Mouse (Mus musculus): ENCODE measurements around the gene Aire. TPM values are rescaled to one million over a fixed set of nuclear protein-coding genes. Genes with fewer than 3 reads are reported as not detected.

Gene Aire
- polyA plus RNA-seq, 1 experiment from 2014 or later = 0.16 TPM

- Histone ChIP-seq H3K9ac (ENCODE audit: low read length) (no peak overlapping the region), H3K4me2 (ENCODE audit: low read length) (no peak overlapping the region), H3K36me3 (ENCODE audit: control insufficient read depth, insufficient read depth, low read length) (no peaks in the 10 kb centered on the region), H3K27ac (replicated peaks in 1 of 2; ENCODE audit: control insufficient read depth in 1 of 2, insufficient read depth in 1 of 2, low read depth in 2 of 2, low read length in 2 of 2) (no peak overlapping the region), H3K9me3 (ENCODE audit: control insufficient read depth, low read length) (no peaks in the 10 kb centered on the region), H3K4me3 (ENCODE audit: control insufficient read depth in 1 of 2, insufficient read depth in 1 of 2, low read depth in 1 of 2, low read length in 2 of 2) (no peak overlapping the region), H3K27me3 (ENCODE audit: control insufficient read depth, insufficient read depth, low read length) (no peaks in the 10 kb centered on the region), H3K4me1 (ENCODE audit: control insufficient read depth in 2 of 2, insufficient read depth in 2 of 2, low read length in 2 of 2) (no peaks in the 10 kb centered on the region; a peak in 1 of 4 replicates)
- no peak for ATAC-seq (ENCODE audit: insufficient number of reproducible peaks, insufficient read depth, low FRiP score, low read depth)
- 86% methylated on average over 6 of the region's 6 CpGs for WGBS
These were observed 42.3 kb upstream of the Aire start for GRCm38 (mm10) chr10:78085711-78086110.

- H3K4me3 ChIP-seq (ENCODE audit: control insufficient read depth in 1 of 2, insufficient read depth in 1 of 2, low read depth in 1 of 2, low read length in 2 of 2) = no peak overlapping the region
- no peaks in the 10 kb centered on the region for H3K4me1 ChIP-seq (ENCODE audit: control insufficient read depth in 2 of 2, insufficient read depth in 2 of 2, low read length in 2 of 2)
- no peaks in the 10 kb centered on the region for H3K27me3 ChIP-seq (ENCODE audit: control insufficient read depth, insufficient read depth, low read length)
- H3K9ac ChIP-seq (ENCODE audit: low read length) = no peak overlapping the region
- H3K4me2 ChIP-seq (ENCODE audit: low read length) = no peak overlapping the region
- 27% methylated on average over 1 of the region's 1 CpGs for WGBS
- H3K36me3 ChIP-seq (ENCODE audit: control insufficient read depth, insufficient read depth, low read length) = no peaks in the 10 kb centered on the region
- H3K27ac ChIP-seq (replicated peaks in 1 of 2; ENCODE audit: control insufficient read depth in 1 of 2, insufficient read depth in 1 of 2, low read depth in 2 of 2, low read length in 2 of 2) = no peak overlapping the region
- H3K9me3 ChIP-seq (ENCODE audit: control insufficient read depth, low read length) = no peaks in the 10 kb centered on the region
- no peak for ATAC-seq (ENCODE audit: insufficient number of reproducible peaks, insufficient read depth, low FRiP score, low read depth)
These were observed 40.7 kb upstream of the Aire start for GRCm38 (mm10) chr10:78084073-78084472.

- H3K9ac ChIP-seq (ENCODE audit: low read length) = no peak overlapping the region
- no peak overlapping the region for H3K4me3 ChIP-seq (ENCODE audit: control insufficient read depth in 1 of 2, insufficient read depth in 1 of 2, low read depth in 1 of 2, low read length in 2 of 2)
- H3K9me3 ChIP-seq (ENCODE audit: control insufficient read depth, low read length) = no peaks in the 10 kb centered on the region
- no peaks in the 10 kb centered on the region for H3K27me3 ChIP-seq (ENCODE audit: control insufficient read depth, insufficient read depth, low read length)
- H3K4me1 ChIP-seq (ENCODE audit: control insufficient read depth in 2 of 2, insufficient read depth in 2 of 2, low read length in 2 of 2) = no peaks in the 10 kb centered on the region
- H3K27ac ChIP-seq (replicated peaks in 1 of 2; ENCODE audit: control insufficient read depth in 1 of 2, insufficient read depth in 1 of 2, low read depth in 2 of 2, low read length in 2 of 2) = no peak overlapping the region
- no peak overlapping the region for H3K4me2 ChIP-seq (ENCODE audit: low read length)
- no peak for ATAC-seq (ENCODE audit: insufficient number of reproducible peaks, insufficient read depth, low FRiP score, low read depth)
- 70% methylated on average over 4 of the region's 4 CpGs for WGBS
- no peaks in the 10 kb centered on the region for H3K36me3 ChIP-seq (ENCODE audit: control insufficient read depth, insufficient read depth, low read length)
These were observed 36.7 kb upstream of the Aire start for GRCm38 (mm10) chr10:78079955-78080591.

- Histone ChIP-seq H3K4me2 (ENCODE audit: low read length) (no peak overlapping the region), H3K9me3 (ENCODE audit: control insufficient read depth, low read length) (no peaks in the 10 kb centered on the region), H3K36me3 (ENCODE audit: control insufficient read depth, insufficient read depth, low read length) (no peaks in the 10 kb centered on the region), H3K4me1 (ENCODE audit: control insufficient read depth in 2 of 2, insufficient read depth in 2 of 2, low read length in 2 of 2) (no peaks in the 10 kb centered on the region), H3K27ac (replicated peaks in 1 of 2; ENCODE audit: control insufficient read depth in 1 of 2, insufficient read depth in 1 of 2, low read depth in 2 of 2, low read length in 2 of 2) (no peak overlapping the region), H3K27me3 (ENCODE audit: control insufficient read depth, insufficient read depth, low read length) (no peaks in the 10 kb centered on the region), H3K9ac (ENCODE audit: low read length) (no peak overlapping the region), H3K4me3 (ENCODE audit: control insufficient read depth in 1 of 2, insufficient read depth in 1 of 2, low read depth in 1 of 2, low read length in 2 of 2) (no peak overlapping the region)
- no peak for ATAC-seq (ENCODE audit: insufficient number of reproducible peaks, insufficient read depth, low FRiP score, low read depth)
- WGBS = 72% methylated on average over 5 of the region's 5 CpGs
These were observed 34.9 kb upstream of the Aire start for GRCm38 (mm10) chr10:78078276-78078675.

GRCm38 (mm10) chr10:78077862-78078261, 34.5 kb upstream of the Aire start:
- Histone ChIP-seq H3K27ac (replicated peaks in 1 of 2; ENCODE audit: control insufficient read depth in 1 of 2, insufficient read depth in 1 of 2, low read depth in 2 of 2, low read length in 2 of 2) (no peak overlapping the region), H3K9me3 (ENCODE audit: control insufficient read depth, low read length) (no peaks in the 10 kb centered on the region), H3K9ac (ENCODE audit: low read length) (no peak overlapping the region), H3K27me3 (ENCODE audit: control insufficient read depth, insufficient read depth, low read length) (no peaks in the 10 kb centered on the region), H3K36me3 (ENCODE audit: control insufficient read depth, insufficient read depth, low read length) (no peaks in the 10 kb centered on the region), H3K4me1 (ENCODE audit: control insufficient read depth in 2 of 2, insufficient read depth in 2 of 2, low read length in 2 of 2) (no peaks in the 10 kb centered on the region), H3K4me2 (ENCODE audit: low read length) (no peak overlapping the region), H3K4me3 (ENCODE audit: control insufficient read depth in 1 of 2, insufficient read depth in 1 of 2, low read depth in 1 of 2, low read length in 2 of 2) (no peak overlapping the region)
- WGBS = 66% methylated on average over 9 of the region's 9 CpGs
- ATAC-seq (ENCODE audit: insufficient number of reproducible peaks, insufficient read depth, low FRiP score, low read depth) = no peak

- no peak overlapping the region for H3K27ac ChIP-seq (replicated peaks in 1 of 2; ENCODE audit: control insufficient read depth in 1 of 2, insufficient read depth in 1 of 2, low read depth in 2 of 2, low read length in 2 of 2)
- no peak overlapping the region for H3K4me3 ChIP-seq (ENCODE audit: control insufficient read depth in 1 of 2, insufficient read depth in 1 of 2, low read depth in 1 of 2, low read length in 2 of 2)
- no peaks in the 10 kb centered on the region for H3K9me3 ChIP-seq (ENCODE audit: control insufficient read depth, low read length)
- H3K9ac ChIP-seq (ENCODE audit: low read length) = no peak overlapping the region
- H3K36me3 ChIP-seq (ENCODE audit: control insufficient read depth, insufficient read depth, low read length) = no peaks in the 10 kb centered on the region
- ATAC-seq (ENCODE audit: insufficient number of reproducible peaks, insufficient read depth, low FRiP score, low read depth) = no peak
- H3K4me1 ChIP-seq (ENCODE audit: control insufficient read depth in 2 of 2, insufficient read depth in 2 of 2, low read length in 2 of 2) = no peaks in the 10 kb centered on the region; a peak in 1 of 4 replicates
- WGBS = 82% methylated on average over 11 of the region's 11 CpGs
- peaks cover 5% of the 10 kb centered on the region; the same call in 1 of the 2 replicates for H3K27me3 ChIP-seq (ENCODE audit: control insufficient read depth, insufficient read depth, low read length)
- H3K4me2 ChIP-seq (ENCODE audit: low read length) = no peak overlapping the region
These were observed 31.6 kb upstream of the Aire start for GRCm38 (mm10) chr10:78074977-78075376.

GRCm38 (mm10) chr10:78074151-78074550, 30.7 kb upstream of the Aire start:
- H3K4me2 ChIP-seq (ENCODE audit: low read length) = no peak overlapping the region
- WGBS = 54% methylated on average over 4 of the region's 4 CpGs
- H3K4me3 ChIP-seq (ENCODE audit: control insufficient read depth in 1 of 2, insufficient read depth in 1 of 2, low read depth in 1 of 2, low read length in 2 of 2) = no peak overlapping the region
- H3K9me3 ChIP-seq (ENCODE audit: control insufficient read depth, low read length) = no peaks in the 10 kb centered on the region
- H3K27ac ChIP-seq (replicated peaks in 1 of 2; ENCODE audit: control insufficient read depth in 1 of 2, insufficient read depth in 1 of 2, low read depth in 2 of 2, low read length in 2 of 2) = no peak overlapping the region
- H3K9ac ChIP-seq (ENCODE audit: low read length) = no peak overlapping the region
- peaks cover 3 to 5% of the 10 kb centered on the region in 2 experiments; a peak in 3 of 4 replicates for H3K4me1 ChIP-seq (ENCODE audit: control insufficient read depth in 2 of 2, insufficient read depth in 2 of 2, low read length in 2 of 2)
- H3K36me3 ChIP-seq (ENCODE audit: control insufficient read depth, insufficient read depth, low read length) = no peaks in the 10 kb centered on the region
- H3K27me3 ChIP-seq (ENCODE audit: control insufficient read depth, insufficient read depth, low read length) = peaks cover 9% of the 10 kb centered on the region; the same call in 1 of the 2 replicates
- no peak for ATAC-seq (ENCODE audit: insufficient number of reproducible peaks, insufficient read depth, low FRiP score, low read depth)

All from heart, embryonic 14.5 days (tissue).